Mouse (Mus musculus) liver, embryonic 14.5 days (tissue): Measurements from ENCODE around the gene Cep97.

Experiments used
- CTCF ChIP-seq: IDR thresholded peaks from 2 replicates; pipeline ENCODE4 v1.5.1; 2016; ENCODE audit warnings: antibody characterized with exemption, low read depth, control low read depth
- EP300 ChIP-seq: IDR thresholded peaks from 2 replicates; pipeline ENCODE4 v1.6.1; 2016; ENCODE audit warnings: antibody characterized with exemption, low read depth

- TF ChIP-seq EP300 (no peak), CTCF (no peak)
Measured at GRCm38 (mm10) chr16:55910208-55910793, 24.4 kb downstream of the Cep97 start.
